Mouse (Mus musculus): Measurements from ENCODE around the gene Sprr2j-ps. TPM values are rescaled to one million over a fixed set of nuclear protein-coding genes. Genes with fewer than 3 reads are reported as not detected.

The Sprr2j-ps gene
- not detected in 2 replicates for polyA plus RNA-seq (2015; fragmentation: Nextera tagmentation; extraction: Ambion mirVana)

DNA sequence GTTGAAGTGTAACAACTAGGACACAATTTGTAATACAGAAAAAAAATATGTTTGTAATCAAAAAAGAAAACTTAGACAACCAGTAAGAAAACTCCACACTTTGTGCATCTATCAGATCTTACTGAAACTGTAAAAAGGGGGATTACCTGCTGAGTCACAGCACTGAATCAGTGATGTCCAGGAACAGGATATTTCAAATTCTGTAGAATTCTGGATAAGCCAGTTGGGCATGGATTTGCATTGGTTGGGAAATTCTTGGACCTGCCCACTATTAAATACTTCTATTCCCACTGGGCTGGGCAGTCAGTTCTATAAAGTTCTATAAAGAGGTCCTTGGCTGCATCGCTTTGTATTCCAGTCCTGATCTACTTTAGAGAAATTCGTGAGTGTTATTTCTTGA lies at the start of gene Sprr2j-ps:
Gene Sprr2j-ps (plus strand): TSS at position 301 of the 400 bp plus-strand sequence.
- Histone ChIP-seq H3K9ac (no peak within 1 kb of the TSS), H3K27me3 (no peaks in the 10 kb centered on the region), H3K27ac (no peak within 1 kb of the TSS), H3K4me1 (no peaks in the 10 kb centered on the region), H3K4me3 (no peak within 1 kb of the TSS), H3K9me3 (no peaks in the 10 kb centered on the region), H3K36me3 (no peaks in the 10 kb centered on the region), H3K4me2 (no peak within 1 kb of the TSS)
- ATAC-seq (ENCODE audit: insufficient number of reproducible peaks, insufficient read depth, low FRiP score, low TSS enrichment, low read depth) = no peak
- WGBS = 95% methylated on average over 2 of the region's 2 CpGs

DNA sequence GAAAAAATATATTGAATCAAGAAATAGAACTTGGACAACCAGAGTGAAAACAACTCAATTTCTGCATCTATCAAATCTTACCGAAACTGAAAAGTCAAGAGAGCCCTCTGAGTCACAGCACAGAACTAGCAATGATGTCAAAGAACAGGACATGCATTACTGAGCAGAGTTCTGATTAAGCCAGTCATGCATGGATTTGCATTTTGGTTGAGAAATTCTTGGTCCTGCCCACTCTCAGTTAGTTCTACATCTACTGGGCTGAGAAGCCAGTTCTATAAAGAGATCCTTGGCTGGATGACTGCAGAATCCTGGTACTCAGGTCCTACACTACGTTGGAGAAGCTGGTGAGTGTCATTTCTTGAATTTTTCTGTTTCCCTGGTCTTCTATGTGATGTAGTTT lies 44.3 kb upstream of the Sprr2j-ps start:
- ATAC-seq (ENCODE audit: insufficient number of reproducible peaks, insufficient read depth, low FRiP score, low TSS enrichment, low read depth) = no peak
- no peak overlapping the region for H3K4me3 ChIP-seq
- H3K27me3 ChIP-seq = no peaks in the 10 kb centered on the region
- WGBS = 73% methylated on average over 2 of the region's 2 CpGs
- H3K36me3 ChIP-seq = no peaks in the 10 kb centered on the region
- H3K9me3 ChIP-seq = no peaks in the 10 kb centered on the region
- H3K9ac ChIP-seq = no peak overlapping the region
- H3K4me1 ChIP-seq = no peaks in the 10 kb centered on the region
- no peak overlapping the region for H3K4me2 ChIP-seq
- no peak overlapping the region for H3K27ac ChIP-seq

DNA sequence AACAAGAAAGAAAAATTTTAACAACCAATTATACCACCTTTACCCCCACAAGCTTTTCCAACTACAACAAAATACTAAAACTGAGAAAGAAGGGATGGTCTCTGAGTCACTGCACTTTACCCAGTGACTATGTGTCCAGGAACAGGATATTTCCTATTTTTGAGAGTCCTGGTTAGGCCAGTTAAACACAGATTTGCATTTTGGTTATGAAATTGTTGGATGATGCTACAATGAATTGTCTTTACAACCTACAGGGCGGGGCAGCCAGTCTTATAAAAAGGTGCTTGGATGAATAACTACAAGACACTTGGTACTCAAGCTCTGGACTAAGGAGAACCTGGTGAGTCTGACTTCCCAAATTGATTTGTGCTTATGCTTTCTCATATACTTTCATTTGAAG lies 32.5 kb upstream of the Sprr2j-ps start, which contains the start of gene Sprr2h:
Gene Sprr2h (plus strand): TSS at position 301 of the 400 bp plus-strand sequence.
- no peak for ATAC-seq (ENCODE audit: insufficient number of reproducible peaks, insufficient read depth, low FRiP score, low TSS enrichment, low read depth)
- Histone ChIP-seq H3K36me3 (no peaks in the 10 kb centered on the region), H3K4me3 (no peak within 1 kb of the TSS), H3K9me3 (no peaks in the 10 kb centered on the region), H3K27ac (no peak within 1 kb of the TSS), H3K4me2 (no peak within 1 kb of the TSS), H3K27me3 (no peaks in the 10 kb centered on the region), H3K9ac (no peak within 1 kb of the TSS), H3K4me1 (no peaks in the 10 kb centered on the region)
- WGBS = 72% methylated on average over 1 of the region's 1 CpGs

DNA sequence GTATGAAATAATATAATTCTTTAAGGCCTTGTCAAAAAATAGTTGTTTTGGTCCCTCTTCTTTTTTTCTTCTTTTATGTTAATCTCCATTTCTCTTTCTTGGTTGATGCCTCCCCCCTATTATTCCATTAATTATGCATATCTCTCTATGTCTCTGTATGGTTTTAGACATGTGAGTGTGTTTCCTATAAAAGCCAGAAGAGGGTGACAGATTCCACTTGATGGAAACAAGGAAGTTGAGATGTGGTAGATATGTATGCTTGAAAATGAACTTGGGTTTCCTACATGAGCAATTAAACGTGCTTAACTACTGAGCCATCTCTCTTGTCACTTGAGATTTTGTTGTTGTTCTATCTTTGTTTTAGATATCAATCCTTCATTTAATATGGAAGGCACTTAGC lies 23.6 kb upstream of the Sprr2j-ps start:
- Histone ChIP-seq H3K9me3 (no peaks in the 10 kb centered on the region), H3K4me2 (no peak overlapping the region), H3K9ac (no peak overlapping the region), H3K27ac (no peak overlapping the region), H3K36me3 (no peaks in the 10 kb centered on the region), H3K4me3 (no peak overlapping the region), H3K4me1 (no peaks in the 10 kb centered on the region), H3K27me3 (no peaks in the 10 kb centered on the region)
- no peak for ATAC-seq (ENCODE audit: insufficient number of reproducible peaks, insufficient read depth, low FRiP score, low TSS enrichment, low read depth)
- WGBS = 58% methylated on average over 1 of the region's 1 CpGs

DNA sequence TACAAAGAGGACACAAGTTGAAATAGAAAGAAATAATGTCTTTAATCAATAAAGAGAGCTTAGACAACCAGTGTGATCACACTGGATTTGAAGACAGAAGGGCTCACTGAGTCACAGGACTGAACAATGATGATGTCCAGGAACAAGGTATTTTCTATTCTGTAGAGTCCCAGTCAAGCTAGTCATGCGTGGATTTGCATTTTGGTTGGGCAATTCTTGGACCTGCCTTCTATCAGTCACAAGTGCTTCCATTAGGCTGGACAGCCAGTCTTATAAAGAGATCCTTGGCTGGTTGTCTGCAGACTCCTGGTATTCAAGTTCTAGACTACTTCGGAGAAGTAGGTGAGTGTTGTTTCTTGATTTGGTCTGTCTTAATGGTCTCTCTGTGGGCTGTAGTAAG lies 10.2 kb upstream of the Sprr2j-ps start, which contains the start of gene Sprr2i:
Gene Sprr2i (plus strand): TSS at position 301 of the 400 bp plus-strand sequence.
- Histone ChIP-seq H3K4me1 (no peaks in the 10 kb centered on the region), H3K27ac (no peak within 1 kb of the TSS), H3K27me3 (no peaks in the 10 kb centered on the region), H3K4me3 (no peak within 1 kb of the TSS), H3K9me3 (no peaks in the 10 kb centered on the region), H3K36me3 (no peaks in the 10 kb centered on the region), H3K9ac (no peak within 1 kb of the TSS), H3K4me2 (no peak within 1 kb of the TSS)
- WGBS = 87% methylated on average over 2 of the region's 2 CpGs
- no peak for ATAC-seq (ENCODE audit: insufficient number of reproducible peaks, insufficient read depth, low FRiP score, low TSS enrichment, low read depth)

DNA sequence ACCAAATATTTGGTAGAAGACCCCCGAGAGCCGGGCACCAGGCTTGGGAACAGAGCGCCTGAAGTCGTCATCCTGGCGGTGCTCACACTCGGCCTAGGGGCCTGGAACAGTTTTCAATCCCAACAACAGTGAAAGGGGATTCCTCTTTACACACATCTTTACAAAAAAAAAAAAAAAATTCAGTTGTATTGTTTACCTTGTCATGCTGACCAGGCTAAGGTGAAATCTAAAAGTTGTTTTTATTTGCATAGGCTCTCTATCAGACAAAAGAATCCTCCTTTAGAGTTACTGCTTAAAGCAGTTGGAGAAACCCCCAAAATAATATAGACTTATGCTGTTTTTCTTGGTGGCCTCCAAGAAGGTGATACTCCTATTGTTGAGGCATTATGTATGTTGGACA lies 11.4 kb downstream of the Sprr2j-ps start, which contains the start of gene Gm9774:
Gene Gm9774 (minus strand): TSS at position 101 of the 400 bp plus-strand sequence.
- Histone ChIP-seq H3K4me2 (no peak within 1 kb of the TSS), H3K27ac (no peak within 1 kb of the TSS), H3K4me1 (no peaks in the 10 kb centered on the region), H3K27me3 (no peaks in the 10 kb centered on the region), H3K9me3 (no peaks in the 10 kb centered on the region), H3K4me3 (no peak within 1 kb of the TSS), H3K36me3 (no peaks in the 10 kb centered on the region), H3K9ac (no peak within 1 kb of the TSS)
- ATAC-seq (ENCODE audit: insufficient number of reproducible peaks, insufficient read depth, low FRiP score, low TSS enrichment, low read depth) = no peak
- WGBS = 86% methylated on average over 6 of the region's 6 CpGs

DNA sequence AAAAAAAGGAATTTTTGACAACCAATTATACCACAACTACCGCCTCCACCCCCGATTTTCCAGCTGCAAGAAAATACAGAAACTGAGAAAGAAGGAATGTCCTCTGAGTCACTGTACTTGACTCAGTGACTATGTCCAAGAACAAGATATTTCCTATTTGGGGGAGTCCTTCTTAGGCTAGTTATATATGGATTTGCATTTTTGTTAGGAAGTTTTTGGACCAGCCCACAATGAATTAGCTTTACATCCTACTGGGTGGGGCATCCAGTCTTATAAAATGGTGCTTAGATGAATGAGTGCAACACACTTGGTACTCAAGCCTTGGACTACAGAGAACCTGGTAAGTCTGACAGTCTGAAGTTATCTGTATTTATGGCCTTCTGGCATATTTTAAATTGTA lies 14.4 kb downstream of the Sprr2j-ps start, which contains the start of gene Sprr2k:
Gene Sprr2k (plus strand): TSS at position 301 of the 400 bp plus-strand sequence.
- no peaks in the 10 kb centered on the region for H3K9me3 ChIP-seq
- H3K27me3 ChIP-seq = no peaks in the 10 kb centered on the region
- H3K27ac ChIP-seq = no peak within 1 kb of the TSS
- no peaks in the 10 kb centered on the region for H3K36me3 ChIP-seq
- no peak within 1 kb of the TSS for H3K4me3 ChIP-seq
- no peak for ATAC-seq (ENCODE audit: insufficient number of reproducible peaks, insufficient read depth, low FRiP score, low TSS enrichment, low read depth)
- no peak within 1 kb of the TSS for H3K4me2 ChIP-seq
- WGBS = 68% methylated on average over 2 of the region's 2 CpGs
- no peak within 1 kb of the TSS for H3K9ac ChIP-seq
- H3K4me1 ChIP-seq = no peaks in the 10 kb centered on the region

DNA sequence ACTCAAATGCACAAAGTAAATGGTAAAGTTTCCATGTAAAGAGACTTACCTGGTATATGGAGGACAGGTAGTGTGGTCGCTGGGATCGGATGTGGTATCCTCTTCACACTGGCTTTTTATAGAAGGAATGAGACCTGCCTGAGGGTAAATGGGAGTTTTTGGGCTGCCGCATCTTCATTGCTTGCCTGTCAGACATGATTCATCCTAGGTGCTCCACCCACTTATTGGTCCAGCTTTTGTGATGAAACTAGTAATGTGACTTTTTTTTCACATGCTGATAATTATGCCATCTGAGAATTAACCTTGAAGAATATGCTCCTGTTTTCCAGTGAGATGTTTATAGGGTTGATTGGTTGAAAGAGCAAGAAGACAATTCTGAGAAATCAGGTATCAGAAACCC lies 20.8 kb downstream of the Sprr2j-ps start, which contains the start of gene Sprr1b:
Gene Sprr1b (minus strand): TSS at position 101 of the 400 bp plus-strand sequence.
- H3K4me2 ChIP-seq = no peak within 1 kb of the TSS
- no peaks in the 10 kb centered on the region for H3K36me3 ChIP-seq
- H3K4me1 ChIP-seq = no peaks in the 10 kb centered on the region
- no peak within 1 kb of the TSS for H3K9ac ChIP-seq
- H3K9me3 ChIP-seq = no peaks in the 10 kb centered on the region
- WGBS = 88% methylated on average over 3 of the region's 3 CpGs
- no peak within 1 kb of the TSS for H3K4me3 ChIP-seq
- ATAC-seq (ENCODE audit: insufficient number of reproducible peaks, insufficient read depth, low FRiP score, low TSS enrichment, low read depth) = no peak
- no peaks in the 10 kb centered on the region for H3K27me3 ChIP-seq
- no peak within 1 kb of the TSS for H3K27ac ChIP-seq

DNA sequence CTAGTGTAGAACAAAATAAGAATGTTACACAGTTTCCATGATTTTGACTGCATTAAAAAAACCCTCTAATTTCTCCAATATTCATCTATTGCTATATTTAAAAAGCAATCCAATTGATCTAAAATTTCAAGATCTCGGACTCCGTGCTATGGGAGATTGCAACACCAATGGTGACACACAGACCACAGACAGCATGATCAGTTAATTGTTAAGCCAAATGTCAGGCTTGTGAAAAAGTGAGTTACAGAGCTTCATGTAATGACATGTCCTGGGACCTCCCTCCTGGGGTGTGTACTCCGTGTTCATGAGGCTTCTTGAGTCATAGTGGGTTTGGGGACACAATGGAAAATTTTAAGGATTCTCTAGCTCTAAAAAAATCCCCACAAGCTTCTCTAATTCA lies 22.3 kb downstream of the Sprr2j-ps start:
- no peak overlapping the region for H3K4me3 ChIP-seq
- H3K27me3 ChIP-seq = no peaks in the 10 kb centered on the region
- WGBS = 84% methylated on average over 3 of the region's 3 CpGs
- H3K36me3 ChIP-seq = no peaks in the 10 kb centered on the region
- no peak overlapping the region for H3K9ac ChIP-seq
- no peak overlapping the region for H3K27ac ChIP-seq
- H3K4me2 ChIP-seq = no peak overlapping the region
- no peaks in the 10 kb centered on the region for H3K4me1 ChIP-seq
- no peaks in the 10 kb centered on the region for H3K9me3 ChIP-seq
- ATAC-seq (ENCODE audit: insufficient number of reproducible peaks, insufficient read depth, low FRiP score, low TSS enrichment, low read depth) = no peak

DNA sequence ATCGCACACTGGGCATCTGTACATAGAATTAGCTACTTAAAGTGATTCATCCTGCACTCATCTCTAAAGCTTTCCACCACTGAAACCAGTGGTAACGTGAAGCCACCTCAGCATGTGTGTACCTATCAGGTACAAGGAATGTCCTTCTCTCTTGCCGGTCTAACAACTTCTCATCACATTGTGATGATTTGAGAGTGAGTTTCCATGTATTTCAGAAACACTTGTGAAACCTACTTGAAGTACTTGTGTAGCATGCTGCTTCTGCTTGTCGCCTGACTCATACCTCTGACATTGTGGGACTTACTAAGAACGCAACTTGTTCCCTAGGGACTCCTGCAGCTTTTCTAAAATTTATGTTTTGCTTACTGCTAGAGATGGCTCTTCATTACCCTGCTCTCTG lies 37.3 kb downstream of the Sprr2j-ps start:
- H3K27ac ChIP-seq = no peak overlapping the region
- no peaks in the 10 kb centered on the region for H3K36me3 ChIP-seq
- no peak for ATAC-seq (ENCODE audit: insufficient number of reproducible peaks, insufficient read depth, low FRiP score, low TSS enrichment, low read depth)
- H3K9ac ChIP-seq = no peak overlapping the region
- H3K4me2 ChIP-seq = no peak overlapping the region
- no peaks in the 10 kb centered on the region for H3K9me3 ChIP-seq
- H3K4me3 ChIP-seq = no peak overlapping the region
- H3K27me3 ChIP-seq = no peaks in the 10 kb centered on the region
- WGBS = 88% methylated on average over 5 of the region's 5 CpGs
- H3K4me1 ChIP-seq = no peaks in the 10 kb centered on the region

DNA sequence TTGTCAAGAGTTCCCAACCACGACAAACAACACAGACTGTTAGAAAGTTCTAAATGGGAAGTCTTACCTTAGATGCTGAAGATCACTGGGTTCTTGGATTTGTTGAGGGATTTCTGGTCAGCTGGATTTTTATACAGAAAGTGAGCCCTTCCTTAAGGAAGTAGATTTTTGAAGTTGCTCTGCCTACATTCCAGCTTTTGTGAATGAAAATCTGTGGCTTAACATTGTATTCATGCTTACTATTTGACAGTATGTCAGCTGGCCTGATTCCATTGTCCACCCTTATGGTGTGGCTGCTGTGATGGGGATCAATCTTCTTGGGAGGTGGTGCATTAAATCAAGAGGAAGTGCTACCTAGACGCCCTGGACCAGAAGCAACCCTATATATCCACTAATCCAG lies 40.7 kb downstream of the Sprr2j-ps start, which contains the start of gene Sprr3:
Gene Sprr3 (minus strand): TSS at position 101 of the 400 bp plus-strand sequence.
- Histone ChIP-seq H3K4me3 (no peak within 1 kb of the TSS), H3K27ac (no peak within 1 kb of the TSS), H3K9me3 (no peaks in the 10 kb centered on the region), H3K36me3 (no peaks in the 10 kb centered on the region), H3K27me3 (no peaks in the 10 kb centered on the region), H3K9ac (no peak within 1 kb of the TSS), H3K4me1 (no peaks in the 10 kb centered on the region), H3K4me2 (no peak within 1 kb of the TSS)
- no peak for ATAC-seq (ENCODE audit: insufficient number of reproducible peaks, insufficient read depth, low FRiP score, low TSS enrichment, low read depth)
- 62% methylated on average over 2 of the region's 2 CpGs for WGBS

DNA sequence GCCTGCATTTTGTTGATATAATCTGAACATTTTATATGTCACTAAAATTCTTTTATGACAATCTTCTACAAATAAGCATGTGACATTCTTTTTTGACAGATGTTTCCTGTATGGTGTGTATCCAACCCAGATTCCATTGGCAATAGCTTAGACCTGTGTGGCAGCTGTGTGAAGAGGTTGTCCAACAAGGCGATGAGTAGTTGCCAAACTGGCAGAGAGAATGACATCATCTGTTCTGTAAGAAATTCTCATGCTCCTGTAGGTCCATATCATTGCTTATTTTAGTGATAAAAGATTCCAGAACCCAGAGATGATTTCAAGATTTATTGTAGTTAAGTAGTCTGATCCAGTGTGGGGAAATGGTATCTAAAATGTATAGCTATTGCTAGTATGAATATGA lies 48.7 kb downstream of the Sprr2j-ps start:
- ATAC-seq (ENCODE audit: insufficient number of reproducible peaks, insufficient read depth, low FRiP score, low TSS enrichment, low read depth) = no peak
- Histone ChIP-seq H3K9ac (no peak overlapping the region), H3K9me3 (no peaks in the 10 kb centered on the region), H3K4me3 (no peak overlapping the region), H3K4me2 (no peak overlapping the region), H3K27ac (no peak overlapping the region), H3K27me3 (no peaks in the 10 kb centered on the region), H3K4me1 (no peaks in the 10 kb centered on the region), H3K36me3 (no peaks in the 10 kb centered on the region)
- 78% methylated on average over 1 of the region's 1 CpGs for WGBS

Data from embryonic facial prominence, embryonic 13.5 days (tissue).